Mouse (Mus musculus) CH12.LX (cell line): ENCODE measurements around the gene Sik3. TPM values are rescaled to one million over a fixed set of nuclear protein-coding genes. Genes with fewer than 3 reads are reported as not detected.

Experiments
- DNase-seq: peaks from one replicate; pipeline ENCODE4 v3.0.0-alpha.2; 2013; ENCODE audit errors: extremely low read depth
- H3K27ac ChIP-seq: 2 replicates; pipeline ENCODE4 v1.5.1; 2012; ENCODE audit warnings: low read depth, mild to moderate bottlenecking, control low read depth, moderate library complexity; ENCODE audit not compliant: insufficient read depth
- H3K27me3 ChIP-seq: replicated peaks from 2 replicates; pipeline ENCODE3; 2012; ENCODE audit warnings: inconsistent platforms
- H3K36me3 ChIP-seq, 2 experiments: replicated peaks in 1 of 2; 2 replicates each; pipeline versions ENCODE3 to v1.6.1; 2012; ENCODE audit warnings: inconsistent platforms in 1 of 2, low read length in 1 of 2, mild to moderate bottlenecking in 1 of 2, mixed read lengths in 1 of 2, moderate library complexity in 1 of 2; ENCODE audit not compliant: control insufficient read depth in 1 of 2, insufficient read depth in 1 of 2
- H3K4me1 ChIP-seq, 2 experiments: 2 replicates each; pipeline ENCODE4 v1.6.1; 2012; ENCODE audit warnings: inconsistent platforms in 1 of 2, moderate library complexity in 1 of 2; ENCODE audit not compliant: insufficient read depth in 2 of 2, control insufficient read depth in 1 of 2
- H3K4me2 ChIP-seq: 2 replicates; pipeline ENCODE4 v1.6.1; 2012; ENCODE audit warnings: low read depth, mild to moderate bottlenecking, control low read depth; ENCODE audit not compliant: poor library complexity, insufficient read depth, severe bottlenecking
- H3K4me3 ChIP-seq, 3 experiments: fragments of 150-350 bp in 1 of 3; sonication (generic) in 1 of 3; replicated peaks in 1 of 3; 2 replicates each; pipeline versions ENCODE3 to v1.5.1; 2011 to 2012; ENCODE audit warnings: low read depth in 2 of 3, low read length in 2 of 3, mild to moderate bottlenecking in 2 of 3, moderate library complexity in 2 of 3, control low read depth in 1 of 3, improper control_type of control experiment in 1 of 3, inconsistent platforms in 1 of 3, mixed read lengths in 1 of 3; ENCODE audit not compliant: poor library complexity in 1 of 3
- H3K79me2 ChIP-seq: replicated peaks from 2 replicates; pipeline ENCODE4 v1.6.1; 2012; ENCODE audit warnings: mild to moderate bottlenecking, moderate library complexity; ENCODE audit not compliant: control insufficient read depth, poor library complexity, insufficient read depth, severe bottlenecking; ENCODE audit errors: extremely low read depth
- H3K9ac ChIP-seq: 2 replicates; pipeline ENCODE4 v1.6.1; 2012; ENCODE audit warnings: low read depth, mild to moderate bottlenecking, control low read depth, moderate library complexity; ENCODE audit not compliant: insufficient read depth
- H3K9me3 ChIP-seq: replicated peaks from 2 replicates; pipeline ENCODE3; 2012; ENCODE audit warnings: low read length, inconsistent platforms, mixed read lengths
- CHD1 ChIP-seq: IDR thresholded peaks from 2 replicates; pipeline ENCODE4 v1.6.1; 2012; ENCODE audit warnings: low read depth, low read length, improper control_type of control experiment, inconsistent platforms
- CTCF ChIP-seq, 2 experiments: IDR thresholded peaks in 1 of 2; conservative IDR thresholded peaks in 1 of 2; 2 replicates each; pipeline ENCODE4 v1.5.1; 2011 to 2012; ENCODE audit warnings: low read depth in 2 of 2, low read length in 2 of 2, improper control_type of control experiment in 1 of 2, inconsistent platforms in 1 of 2, mild to moderate bottlenecking in 1 of 2, moderate library complexity in 1 of 2
- ETS1 ChIP-seq: conservative IDR thresholded peaks from 2 replicates; pipeline ENCODE4 v1.6.1; 2012; ENCODE audit warnings: low read depth, mild to moderate bottlenecking, inconsistent platforms, low read length, improper control_type of control experiment, moderate library complexity
- IRF4 ChIP-seq: IDR thresholded peaks from 2 replicates; pipeline ENCODE4 v1.6.1; 2014; ENCODE audit warnings: low read depth, mild to moderate bottlenecking, inconsistent platforms, low read length, improper control_type of control experiment
- JUN ChIP-seq: IDR thresholded peaks from 2 replicates; pipeline ENCODE4 v1.6.1; 2011; ENCODE audit warnings: low read depth, mild to moderate bottlenecking, low read length, improper control_type of control experiment, moderate library complexity; ENCODE audit not compliant: insufficient read depth
- POLR2A ChIP-seq: IDR thresholded peaks from 2 replicates; pipeline ENCODE4 v1.6.1; 2011; ENCODE audit warnings: low read depth, mild to moderate bottlenecking, improper control_type of control experiment, low read length
- POLR2AphosphoS2 ChIP-seq: IDR thresholded peaks from 2 replicates; pipeline ENCODE4 v1.6.1; 2011; ENCODE audit warnings: low read depth, low read length, improper control_type of control experiment
- SIN3A ChIP-seq: IDR thresholded peaks from 2 replicates; pipeline ENCODE4 v1.6.1; 2012; ENCODE audit warnings: low read length, improper control_type of control experiment, inconsistent platforms
- UBTF ChIP-seq: IDR thresholded peaks from 2 replicates; pipeline ENCODE4 v1.6.1; 2012; ENCODE audit warnings: low read depth, mild to moderate bottlenecking, inconsistent platforms, low read length, improper control_type of control experiment, moderate library complexity
- USF2 ChIP-seq: conservative IDR thresholded peaks from 2 replicates; pipeline ENCODE4 v1.6.1; 2011; ENCODE audit warnings: low read depth, low read length, improper control_type of control experiment
- dilution Hi-C: fragments of 300-500 bp; cut with MboI; formaldehyde crosslinking; loops from 2 replicates; pipeline ENCODE4 v1.14.3; 2020; ENCODE audit warnings: low sequenced_read_pairs; ENCODE audit not compliant: extremely low pct_unique_long_range_greater_than_20kb, extremely low pct_ligation_motif_present
- in situ Hi-C: fragments of 300-500 bp; cut with MboI; formaldehyde crosslinking; loops from 3 replicates; pipeline ENCODE4 v1.14.3; 2019; ENCODE audit warnings: low sequenced_read_pairs, low pct_ligation_motif_present, low pct_unique_long_range_greater_than_20kb, mixed read lengths
- polyA plus RNA-seq: library from polyadenylated mRNA; unstranded; fragments of >175 nt; gene quantifications from 2 replicates; pipeline ENCODE4 v1.2.1, GENCODE M21; 2012; ENCODE audit warnings: low read depth; ENCODE audit not compliant: insufficient read length
- total RNA-seq, 2 experiments: library from RNA; depleted of rRNA; stranded (reverse); fragments of 300-350 nt in 1 of 2; fragments of >200 nt in 1 of 2; gene quantifications; 2 replicates each; pipeline ENCODE4 v1.2.3; 2012 to 2014

Gene Sik3
- total and polyA plus RNA-seq, 3 experiments: 14.9 to 29.8 (median 21.4) TPM

GRCm38 (mm10) chr9:46032190-46032589 is 19.6 kb downstream of the Sik3 start:
- peaks cover 9 to 42% of the 10 kb centered on the region in 2 experiments for H3K36me3 ChIP-seq
- no peak for DNase-seq
- no peak overlapping the region for H3K27ac ChIP-seq
- H3K27me3 ChIP-seq: no peaks in the 10 kb centered on the region
- in situ Hi-C loops (no loop called here), dilution Hi-C loops (no loop called here)
- peaks cover 26% of the 10 kb centered on the region for H3K79me2 ChIP-seq
- H3K4me2 ChIP-seq: no peak overlapping the region
- TF ChIP-seq SIN3A: no peak
- TF ChIP-seq ETS1: no peak
- TF ChIP-seq JUN: no peak
- no peak for TF ChIP-seq CHD1
- no peaks in the 10 kb centered on the region for H3K9me3 ChIP-seq
- no peak overlapping the region for H3K9ac ChIP-seq
- peaks cover 11 to 73% of the 10 kb centered on the region in 2 experiments for H3K4me1 ChIP-seq
- H3K4me3 ChIP-seq: no peak overlapping the region

GRCm38 (mm10) chr9:46033058-46033457 is 20.4 kb downstream of the Sik3 start:
- Histone ChIP-seq H3K9me3 (no peaks in the 10 kb centered on the region), H3K36me3 (peaks cover 9 to 44% of the 10 kb centered on the region in 2 experiments), H3K4me2 (no peak overlapping the region), H3K9ac (no peak overlapping the region), H3K79me2 (peaks cover 28% of the 10 kb centered on the region), H3K4me1 (peaks cover 8 to 64% of the 10 kb centered on the region in 2 experiments), H3K4me3 (no peak overlapping the region), H3K27ac (no peak overlapping the region), H3K27me3 (no peaks in the 10 kb centered on the region)
- in situ Hi-C loops: no loop called here
- dilution Hi-C loops: no loop called here
- DNase-seq: no peak
- no peak for TF ChIP-seq USF2

- Histone ChIP-seq H3K4me1 (peaks cover 8 to 60% of the 10 kb centered on the region in 2 experiments), H3K9me3 (no peaks in the 10 kb centered on the region), H3K9ac (no peak overlapping the region), H3K4me2 (no peak overlapping the region), H3K79me2 (peaks cover 36% of the 10 kb centered on the region), H3K36me3 (peaks cover 9 to 47% of the 10 kb centered on the region in 2 experiments), H3K27ac (no peak overlapping the region), H3K4me3 (no peak overlapping the region), H3K27me3 (no peaks in the 10 kb centered on the region)
- dilution Hi-C loops: no loop called here
- DNase-seq: no peak
- in situ Hi-C loops: no loop called here
- TF ChIP-seq IRF4: no peak
- TF ChIP-seq CTCF (conservative IDR thresholded peaks at IDR 0.05 in 1 of 2, IDR thresholded peaks at IDR 0.05 in 1 of 2; ENCODE audit: low read depth in 2 of 2, low read length in 2 of 2): no peak
- TF ChIP-seq POLR2AphosphoS2: no peak
- TF ChIP-seq UBTF: no peak
- TF ChIP-seq POLR2A: no peak
Measured at GRCm38 (mm10) chr9:46033862-46034261, 21.2 kb downstream of the Sik3 start.
